Mouse (Mus musculus) hindbrain, embryonic 15.5 days (tissue): ENCODE measurements around the gene Atxn7l2. TPM values are rescaled to one million over a fixed set of nuclear protein-coding genes. Genes with fewer than 3 reads are reported as not detected.
"Not testable (repeated sequence)": the region's sequence is repeated elsewhere in the genome, so short reads cannot be mapped to it uniquely, and the experiment has no call there.

Experiments used
- ATAC-seq: fragments of 200-750 bp; cut with Nextera tagmentation; 2 replicates; pipeline ENCODE4 v1.8.0; 2017; ENCODE audit warnings: low read depth, moderate number of reproducible peaks, moderate TSS enrichment; ENCODE audit not compliant: low FRiP score
- H3K27ac ChIP-seq: fragments of 300-500 bp; sonication (generic); replicated peaks from 2 replicates; pipeline ENCODE4 v1.5.1; 2015; ENCODE audit warnings: mild to moderate bottlenecking, inconsistent platforms
- H3K27me3 ChIP-seq: fragments of 300-500 bp; sonication (generic); 2 replicates; pipeline ENCODE4 v1.6.1; 2015; ENCODE audit warnings: control low read depth, inconsistent platforms
- H3K36me3 ChIP-seq: fragments of 300-500 bp; sonication (generic); 2 replicates; pipeline ENCODE4 v1.6.1; 2015; ENCODE audit warnings: control low read depth, inconsistent platforms
- H3K4me1 ChIP-seq: fragments of 300-500 bp; sonication (generic); replicated peaks from 2 replicates; pipeline ENCODE4 v1.6.1; 2015; ENCODE audit warnings: control low read depth, inconsistent platforms
- H3K4me2 ChIP-seq: fragments of 300-500 bp; sonication (generic); 2 replicates; pipeline ENCODE4 v1.6.1; 2015; ENCODE audit warnings: moderate library complexity, mild to moderate bottlenecking, inconsistent platforms
- H3K4me3 ChIP-seq: fragments of 300-500 bp; sonication (generic); 2 replicates; pipeline ENCODE4 v1.5.1; 2015; ENCODE audit warnings: mild to moderate bottlenecking, inconsistent platforms
- H3K9ac ChIP-seq: fragments of 300-500 bp; sonication (generic); 2 replicates; pipeline ENCODE4 v1.6.1; 2015; ENCODE audit warnings: inconsistent platforms
- H3K9me3 ChIP-seq: fragments of 300-500 bp; sonication (generic); 2 replicates; pipeline ENCODE4 v1.6.1; 2016; ENCODE audit warnings: control low read depth, inconsistent platforms
- WGBS: fragments of 180-500 bp; shearing (Covaris S2); methylation state at CpG from one replicate; pipeline ENCODE4 v1.1.7; 2015; 5-methylcytosine and 5-hydroxymethylcytosine counted together
- polyA plus RNA-seq: library from polyadenylated mRNA; unstranded; fragments of >200 nt; fragmentation: Nextera tagmentation; extraction: Ambion mirVana; gene quantifications from 2 replicates; pipeline ENCODE4 v1.2.1, GENCODE M21; 2015

Atxn7l2 gene
- polyA plus RNA-seq = 20.3 and 24.3 TPM in 2 replicates

DNA sequence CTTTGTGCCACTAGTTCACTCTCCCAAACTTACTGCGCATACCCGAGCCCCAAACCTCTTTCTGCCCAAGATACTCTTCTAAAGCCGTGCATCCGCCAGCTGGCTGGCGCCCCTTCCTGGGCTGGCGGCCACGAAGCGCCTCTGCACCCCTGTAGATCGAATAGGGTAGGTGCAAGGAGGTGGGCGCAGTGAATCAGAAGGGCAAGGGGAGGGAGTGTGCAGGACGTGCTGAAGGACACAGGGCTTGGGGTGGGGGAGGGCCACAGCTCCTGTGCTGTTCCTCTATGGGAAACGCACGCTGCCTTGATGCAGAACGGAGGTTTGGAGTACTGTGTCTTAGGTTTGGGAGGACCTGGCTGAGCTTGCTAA, at the start of gene Atxn7l2:
Gene Atxn7l2, minus strand, starts transcription at position 164 of the 369 bp plus-strand sequence.
- H3K4me3 ChIP-seq = peak within 1 kb of the TSS; percentile 53
- H3K36me3 ChIP-seq = peaks cover 12% of the 10 kb centered on the region
- H3K9ac ChIP-seq = peak within 1 kb of the TSS; percentile 75
- peaks cover 32% of the 10 kb centered on the region for H3K4me1 ChIP-seq
- peak; percentile 90 for ATAC-seq
- H3K4me2 ChIP-seq = peak within 1 kb of the TSS; percentile 88
- no peaks in the 10 kb centered on the region for H3K9me3 ChIP-seq
- peak within 1 kb of the TSS; percentile 97 for H3K27ac ChIP-seq
- 0% methylated on average over 14 of the region's 14 CpGs for WGBS
- H3K27me3 ChIP-seq = no peaks in the 10 kb centered on the region

DNA sequence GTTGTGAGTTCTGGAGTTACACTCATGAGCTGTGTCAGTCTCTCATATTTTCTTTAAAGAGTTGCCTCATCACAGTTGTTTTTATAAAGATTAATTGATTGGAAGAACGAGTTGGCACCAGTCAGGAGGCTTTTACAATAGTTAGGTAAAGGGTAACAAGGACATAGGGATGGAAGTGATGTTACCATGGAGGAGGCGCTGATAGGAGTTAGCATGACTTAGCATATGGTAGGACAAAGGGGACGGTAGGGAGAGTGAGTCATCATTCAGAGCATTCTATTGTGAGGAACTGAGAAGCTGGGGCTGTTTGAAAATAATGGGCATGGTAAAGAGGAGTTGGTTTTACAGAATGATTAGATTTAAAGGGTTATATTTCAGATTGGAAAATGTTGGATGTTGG, 48.6 kb upstream of the Atxn7l2 start:
- no peak overlapping the region for H3K27ac ChIP-seq
- H3K36me3 ChIP-seq = peaks cover 16% of the 10 kb centered on the region
- H3K9me3 ChIP-seq = no peaks in the 10 kb centered on the region
- no peak overlapping the region for H3K4me2 ChIP-seq
- no peak overlapping the region for H3K4me3 ChIP-seq
- H3K9ac ChIP-seq = no peak overlapping the region
- H3K27me3 ChIP-seq = no peaks in the 10 kb centered on the region
- H3K4me1 ChIP-seq = peaks cover 23% of the 10 kb centered on the region
- no peak for ATAC-seq
- WGBS = 52% methylated on average over 3 of the region's 3 CpGs

DNA sequence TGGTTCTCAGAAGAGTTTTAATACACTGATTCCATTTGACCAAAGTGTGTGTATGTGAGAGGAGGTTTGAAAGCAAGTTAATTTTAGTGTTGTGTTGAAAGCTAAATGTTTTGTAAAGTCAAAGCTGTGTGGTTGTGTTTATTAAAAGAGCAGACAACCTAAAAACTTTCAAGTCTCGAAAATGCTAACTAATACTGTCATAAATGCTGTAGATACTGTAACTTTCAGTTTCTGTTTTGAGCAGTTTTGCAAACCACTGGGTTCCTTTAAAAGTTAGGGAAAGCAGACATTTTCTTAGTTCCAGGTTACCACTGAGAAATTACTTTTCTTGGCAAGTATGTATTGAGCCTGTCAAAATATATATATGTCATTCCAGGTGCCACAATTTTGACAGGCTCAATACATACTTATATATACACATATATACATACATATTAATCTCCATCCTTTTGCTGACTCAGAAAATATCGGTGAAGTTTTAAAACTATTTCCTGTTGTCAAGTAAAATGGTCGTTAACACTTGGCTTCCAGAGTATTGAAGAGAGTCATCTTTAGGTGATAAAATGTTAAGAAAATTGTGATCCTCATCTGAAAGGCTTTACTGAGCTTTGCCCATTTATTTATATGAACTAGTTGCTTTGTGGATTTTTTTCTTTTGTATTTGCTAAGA, 47.2 kb upstream of the Atxn7l2 start:
- Histone ChIP-seq H3K4me2 (peak overlapping the region; percentile 91), H3K27me3 (no peaks in the 10 kb centered on the region), H3K9ac (peak overlapping the region; percentile 88), H3K4me3 (peak overlapping the region; percentile 100), H3K4me1 (peaks cover 23% of the 10 kb centered on the region), H3K27ac (no peak overlapping the region), H3K36me3 (peaks cover 9% of the 10 kb centered on the region), H3K9me3 (no peaks in the 10 kb centered on the region)
- WGBS = 77% methylated on average over 3 of the region's 3 CpGs
- no peak for ATAC-seq

DNA sequence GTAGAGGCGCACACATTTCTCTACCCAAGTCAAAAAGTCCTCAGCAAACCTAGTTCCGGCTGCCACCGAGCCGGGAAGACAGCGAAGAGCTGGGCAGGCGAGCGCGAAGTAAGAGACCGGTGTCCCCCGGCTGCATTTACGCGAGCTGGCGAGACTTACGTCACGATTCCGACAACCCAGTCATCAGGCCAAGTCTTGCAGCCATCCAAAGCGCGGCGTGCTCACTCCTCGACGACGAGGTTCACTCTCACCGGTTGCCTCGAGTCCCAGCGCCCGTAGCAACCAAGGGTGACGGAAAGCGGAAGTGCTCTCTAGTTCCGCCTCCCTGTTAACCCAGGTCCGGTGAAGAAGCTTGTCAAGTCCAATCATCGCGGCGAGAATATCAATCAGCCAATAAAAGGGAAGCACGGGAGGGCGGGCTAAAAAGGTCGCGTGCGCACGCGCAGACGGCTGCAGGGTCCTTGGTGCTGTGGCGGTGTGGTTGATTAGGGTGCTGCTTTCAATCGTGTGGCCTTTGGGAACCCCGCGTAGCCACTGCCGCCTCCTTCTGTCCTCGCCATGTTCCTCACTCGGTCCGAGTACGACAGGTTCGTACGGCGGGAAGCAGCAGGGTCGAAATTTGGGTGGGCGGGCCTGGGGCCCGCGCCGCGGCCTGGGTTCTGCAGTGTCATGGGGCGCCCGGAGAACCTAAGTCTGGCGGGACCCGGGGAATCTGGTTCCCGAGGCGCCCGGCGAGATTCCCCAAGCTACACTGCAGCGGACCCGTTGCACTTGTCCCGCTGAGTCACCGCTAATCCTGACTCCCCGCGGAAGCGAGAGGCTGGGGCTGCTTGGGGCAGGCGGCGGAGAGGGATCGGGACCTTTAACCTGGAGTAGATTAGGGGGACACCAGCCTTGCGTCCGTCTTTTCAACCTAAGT, 46.2 kb upstream of the Atxn7l2 start, which contains the start of gene Psma5:
Gene Psma5, plus strand, starts transcription at position 208 of the 919 bp plus-strand sequence.
- peak within 1 kb of the TSS; percentile 88 for H3K9ac ChIP-seq
- peak within 1 kb of the TSS; percentile 56 for H3K27ac ChIP-seq
- peaks cover 23% of the 10 kb centered on the region for H3K4me1 ChIP-seq
- WGBS = under 1% methylated on average over 79 of the region's 79 CpGs
- H3K4me2 ChIP-seq = peak within 1 kb of the TSS; percentile 91
- peaks cover 2% of the 10 kb centered on the region; the same call in 1 of the 2 replicates for H3K36me3 ChIP-seq
- peak; percentile 99 for ATAC-seq
- no peaks in the 10 kb centered on the region for H3K9me3 ChIP-seq
- H3K27me3 ChIP-seq = no peaks in the 10 kb centered on the region
- peak within 1 kb of the TSS; percentile 100 for H3K4me3 ChIP-seq

GRCm38 (mm10) chr3:108246857-108247256, 36.1 kb upstream of the Atxn7l2 start:
- no peaks in the 10 kb centered on the region for H3K4me1 ChIP-seq
- H3K4me2 ChIP-seq = no peak overlapping the region
- no peak overlapping the region for H3K4me3 ChIP-seq
- no peaks in the 10 kb centered on the region for H3K9me3 ChIP-seq
- H3K9ac ChIP-seq = no peak overlapping the region
- H3K27me3 ChIP-seq = no peaks in the 10 kb centered on the region
- ATAC-seq = no peak
- 90% methylated on average over 2 of the region's 2 CpGs for WGBS
- H3K27ac ChIP-seq = no peak overlapping the region
- no peaks in the 10 kb centered on the region for H3K36me3 ChIP-seq

DNA sequence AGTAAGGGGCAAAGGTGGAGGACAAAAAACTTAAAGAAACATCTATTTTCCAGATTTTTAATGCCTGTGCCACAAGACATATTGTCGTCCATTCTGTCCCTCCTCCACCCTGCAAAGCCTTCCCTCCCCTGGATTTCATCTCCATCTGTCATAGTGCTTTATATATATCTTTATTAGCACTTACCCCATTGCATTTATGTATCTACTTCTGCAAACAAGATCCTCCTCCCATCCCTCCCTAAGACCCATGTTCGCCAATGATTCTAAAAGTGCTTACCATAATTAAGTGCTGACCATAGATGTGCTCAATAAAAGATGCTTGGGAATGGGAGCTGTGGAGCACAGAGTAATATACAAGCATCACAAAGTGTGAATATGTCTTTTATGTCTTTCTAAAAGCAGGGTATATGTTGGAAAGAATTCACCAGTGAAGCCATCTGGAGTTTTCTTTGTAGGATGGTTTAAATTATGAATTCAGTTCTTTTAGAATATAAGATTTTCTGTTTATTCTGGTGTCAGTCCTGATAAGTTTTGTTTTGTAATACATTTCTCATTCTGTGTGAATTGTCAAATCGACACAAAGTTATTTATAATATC, 30.6 kb upstream of the Atxn7l2 start:
- H3K36me3 ChIP-seq = no peaks in the 10 kb centered on the region
- WGBS = 94% methylated on average over 3 of the region's 3 CpGs
- H3K9me3 ChIP-seq = no peaks in the 10 kb centered on the region
- no peak overlapping the region for H3K27ac ChIP-seq
- H3K27me3 ChIP-seq = no peaks in the 10 kb centered on the region
- H3K4me2 ChIP-seq = no peak overlapping the region
- no peaks in the 10 kb centered on the region for H3K4me1 ChIP-seq
- no peak overlapping the region for H3K4me3 ChIP-seq
- ATAC-seq = no peak
- H3K9ac ChIP-seq = no peak overlapping the region

- H3K27me3 ChIP-seq, H3K36me3 ChIP-seq, H3K4me1 ChIP-seq, H3K9me3 ChIP-seq, ATAC-seq, H3K27ac ChIP-seq, H3K9ac ChIP-seq, H3K4me2 ChIP-seq, H3K4me3 ChIP-seq: not testable (repeated sequence)
- WGBS = 84% methylated on average over 4 of the region's 4 CpGs
Measured at GRCm38 (mm10) chr3:108237474-108238102, 26.9 kb upstream of the Atxn7l2 start.

DNA sequence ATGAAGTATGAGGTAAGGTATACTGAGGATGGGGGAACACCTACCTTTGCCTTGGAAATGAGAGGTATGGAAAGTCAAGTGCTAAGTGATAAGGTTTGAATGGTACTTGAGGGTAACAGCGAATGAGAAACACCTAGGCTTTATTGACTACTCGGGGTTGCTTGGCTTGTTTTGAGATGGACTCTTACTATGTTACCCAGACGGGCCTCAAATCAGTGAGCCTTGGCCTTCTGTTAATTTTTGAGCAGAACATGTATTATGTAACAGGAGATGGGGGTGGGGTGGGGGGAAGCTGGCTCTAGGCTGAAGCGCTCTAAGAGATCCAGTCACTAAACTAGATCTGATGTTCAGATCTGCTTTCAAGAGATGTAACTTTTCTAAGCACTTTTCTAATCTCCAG, 20.9 kb upstream of the Atxn7l2 start:
- Histone ChIP-seq H3K27ac (no peak overlapping the region), H3K9me3 (no peaks in the 10 kb centered on the region), H3K27me3 (peaks cover 14% of the 10 kb centered on the region), H3K4me3 (no peak overlapping the region), H3K9ac (no peak overlapping the region), H3K4me1 (peaks cover 8% of the 10 kb centered on the region), H3K4me2 (no peak overlapping the region), H3K36me3 (no peaks in the 10 kb centered on the region)
- no peak for ATAC-seq
- WGBS = 89% methylated on average over 4 of the region's 4 CpGs

DNA sequence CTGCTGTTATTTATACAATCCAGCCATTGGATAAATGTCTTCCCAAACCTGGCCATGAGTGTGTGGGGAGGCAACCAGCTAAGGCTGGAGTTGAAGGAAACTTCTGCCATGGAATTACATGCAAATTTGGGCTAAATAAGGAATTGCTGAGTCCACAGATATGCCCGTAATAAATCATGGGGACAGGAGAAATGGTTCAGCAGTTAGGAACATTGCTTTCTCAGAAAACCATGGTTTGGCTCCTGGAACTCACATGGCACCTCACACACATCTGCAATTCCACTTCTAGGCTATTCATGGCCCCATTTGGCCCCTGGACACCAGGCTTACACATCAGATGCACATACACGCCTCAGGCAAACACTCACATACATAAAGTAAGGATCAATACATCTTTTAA, 16.8 kb upstream of the Atxn7l2 start:
- no peak for ATAC-seq
- no peak overlapping the region for H3K4me2 ChIP-seq
- no peaks in the 10 kb centered on the region for H3K36me3 ChIP-seq
- H3K9me3 ChIP-seq = no peaks in the 10 kb centered on the region
- H3K9ac ChIP-seq = no peak overlapping the region
- no peak overlapping the region for H3K27ac ChIP-seq
- peaks cover 49% of the 10 kb centered on the region for H3K27me3 ChIP-seq
- 80% methylated on average over 2 of the region's 2 CpGs for WGBS
- peaks cover 18% of the 10 kb centered on the region for H3K4me1 ChIP-seq
- no peak overlapping the region for H3K4me3 ChIP-seq

- no peak; the same call in 1 of the 2 replicates for ATAC-seq
- H3K9me3 ChIP-seq = no peaks in the 10 kb centered on the region
- H3K4me2 ChIP-seq = peak within 1 kb of the TSS; percentile 71
- H3K27ac ChIP-seq = no peak within 1 kb of the TSS
- no peaks in the 10 kb centered on the region for H3K36me3 ChIP-seq
- peak within 1 kb of the TSS; percentile 41 for H3K4me3 ChIP-seq
- peaks cover 53% of the 10 kb centered on the region for H3K27me3 ChIP-seq
- H3K9ac ChIP-seq = peak within 1 kb of the TSS; percentile 36
- 3% methylated on average over 41 of the region's 44 CpGs for WGBS
- peaks cover 18% of the 10 kb centered on the region for H3K4me1 ChIP-seq
Measured at GRCm38 (mm10) chr3:108226558-108227350, 16.0 kb upstream of the Atxn7l2 start, which contains the start of gene Sypl2. Sypl2 (minus strand) TSS chr3:108226648.
